Mouse (Mus musculus) embryonic fibroblast, embryonic 13.5 days (primary cell): ENCODE measurements around the gene Spata25. TPM values are rescaled to one million over a fixed set of nuclear protein-coding genes. Genes with fewer than 3 reads are reported as not detected.
A peak's percentile ranks its signal among the peaks of the same experiment; 100 is the strongest.
"Not testable (repeated sequence)": the region's sequence is repeated elsewhere in the genome, so short reads cannot be mapped to it uniquely, and the experiment has no call there.

Source experiments
- H3K27ac ChIP-seq: 2 replicates; pipeline ENCODE4 v1.5.1; 2012; ENCODE audit warnings: low read length, control low read depth, inconsistent platforms; ENCODE audit not compliant: insufficient read depth
- H3K4me1 ChIP-seq: 2 replicates; pipeline ENCODE4 v1.6.1; 2011; ENCODE audit warnings: low read length; ENCODE audit not compliant: control insufficient read depth, insufficient read depth
- H3K4me3 ChIP-seq: 2 replicates; pipeline ENCODE4 v1.5.1; 2011; ENCODE audit warnings: mild to moderate bottlenecking, control low read depth, low read length; ENCODE audit not compliant: insufficient read depth
- CTCF ChIP-seq: IDR thresholded peaks from 2 replicates; pipeline ENCODE4 v1.5.1; 2011; ENCODE audit warnings: mild to moderate bottlenecking, control low read depth, low read length, moderate library complexity, borderline replicate concordance; ENCODE audit not compliant: insufficient read depth
- POLR2A ChIP-seq: IDR thresholded peaks from 2 replicates; pipeline ENCODE4 v1.6.1; 2011; ENCODE audit warnings: low read depth, mild to moderate bottlenecking, control low read depth, low read length, moderate library complexity
- polyA plus RNA-seq: library from polyadenylated mRNA; stranded (reverse); fragments of >200 nt; gene quantifications from 2 replicates; pipeline ENCODE4 v1.2.4, GENCODE M21; 2011; ENCODE audit warnings: low read depth; ENCODE audit not compliant: missing spikeins, insufficient read length

The Spata25 gene
- polyA plus RNA-seq, 1 experiment = not detected

GRCm38 (mm10) chr2:164862179-164862861 is 34.0 kb upstream of the Spata25 start:
- TF ChIP-seq CTCF = no peak
- TF ChIP-seq POLR2A = no peak
- peaks cover 12% of the 10 kb centered on the region for H3K4me1 ChIP-seq
- peak overlapping the region; percentile 29; the same call in 1 of the 2 replicates for H3K27ac ChIP-seq
- no peak overlapping the region for H3K4me3 ChIP-seq

DNA sequence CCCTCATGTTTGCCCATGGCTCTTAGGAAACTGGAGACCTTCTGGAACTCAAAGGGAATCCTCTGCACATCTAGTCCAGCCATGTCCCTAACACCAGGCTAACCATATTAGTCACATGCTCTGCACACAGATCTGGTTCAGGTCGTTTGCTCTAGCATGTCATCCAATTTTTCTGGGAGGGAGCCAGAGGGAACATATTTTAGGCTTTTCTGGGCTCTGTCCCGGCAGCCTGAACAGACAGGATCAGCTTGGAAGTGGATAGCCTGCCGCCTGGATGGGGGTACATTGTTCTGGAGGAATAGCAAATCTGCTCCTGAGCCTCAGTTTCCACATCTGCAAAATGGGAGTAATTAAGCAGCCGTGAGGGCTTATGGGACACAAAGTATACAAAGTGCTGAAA is 32.8 kb upstream of the Spata25 start:
- TF ChIP-seq POLR2A (no peak), CTCF (no peak)
- Histone ChIP-seq H3K4me3 (no peak overlapping the region), H3K4me1 (peaks cover 12% of the 10 kb centered on the region), H3K27ac (no peak overlapping the region)

DNA sequence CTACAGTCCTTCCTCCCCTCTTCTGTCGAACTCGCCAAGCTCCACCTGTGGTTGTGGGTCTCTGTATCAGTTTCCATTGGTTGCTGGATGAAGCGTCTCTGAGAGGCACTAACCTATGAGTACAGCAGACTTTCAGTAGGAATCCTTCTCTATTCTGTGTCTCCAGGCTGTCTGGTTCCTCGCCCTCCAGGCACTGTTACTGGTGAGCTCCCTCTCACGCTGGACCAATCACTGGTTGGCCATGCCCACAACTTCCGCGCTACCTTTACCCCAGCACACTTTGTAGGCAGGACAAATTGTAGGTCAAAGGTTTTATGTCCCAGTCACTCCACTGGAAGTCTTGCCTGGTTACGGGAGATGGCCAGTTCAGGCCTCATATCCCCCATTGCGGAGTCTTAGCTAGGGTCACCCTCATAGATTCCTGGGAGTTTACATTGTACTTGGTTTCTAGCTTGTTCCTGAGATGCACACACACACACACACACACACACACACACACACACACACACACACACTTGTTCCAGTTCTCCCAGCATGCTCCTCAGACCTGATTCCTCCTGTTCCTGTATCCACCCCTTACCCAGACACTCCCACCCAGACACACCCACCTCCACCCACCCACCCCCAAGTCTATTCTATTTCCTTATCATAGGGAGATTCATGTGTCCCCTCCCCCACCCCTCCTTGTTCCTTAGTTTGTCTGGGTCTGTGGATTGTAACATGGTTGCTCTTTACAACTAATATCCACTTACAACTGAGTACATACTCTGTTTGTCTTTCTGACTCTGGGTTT is 31.5 kb upstream of the Spata25 start:
- peaks cover 12% of the 10 kb centered on the region for H3K4me1 ChIP-seq
- no peak overlapping the region for H3K27ac ChIP-seq
- no peak overlapping the region for H3K4me3 ChIP-seq
- TF ChIP-seq CTCF (no peak), POLR2A (no peak)

DNA sequence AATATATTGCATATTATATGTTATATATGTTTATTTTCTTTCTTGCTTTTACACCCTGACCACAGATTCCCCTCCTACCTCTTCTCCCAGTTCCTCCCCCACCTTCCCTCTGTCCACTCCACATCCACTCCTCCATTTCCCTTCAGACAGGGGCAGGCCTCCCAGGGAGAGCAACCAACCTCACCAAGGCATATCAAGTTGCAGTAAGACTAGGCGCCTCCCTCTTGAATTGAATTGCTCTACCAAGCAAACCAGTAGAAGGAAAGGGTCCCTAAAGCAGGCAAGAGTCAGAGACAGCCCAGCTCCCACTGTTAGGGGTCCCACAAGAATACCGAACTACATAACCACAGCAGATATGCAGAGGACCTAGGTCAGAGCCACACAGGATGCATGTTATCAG is 30.8 kb upstream of the Spata25 start:
- Histone ChIP-seq H3K27ac (no peak overlapping the region), H3K4me1 (peaks cover 8% of the 10 kb centered on the region), H3K4me3 (no peak overlapping the region)
- TF ChIP-seq POLR2A (no peak), CTCF (no peak)

DNA sequence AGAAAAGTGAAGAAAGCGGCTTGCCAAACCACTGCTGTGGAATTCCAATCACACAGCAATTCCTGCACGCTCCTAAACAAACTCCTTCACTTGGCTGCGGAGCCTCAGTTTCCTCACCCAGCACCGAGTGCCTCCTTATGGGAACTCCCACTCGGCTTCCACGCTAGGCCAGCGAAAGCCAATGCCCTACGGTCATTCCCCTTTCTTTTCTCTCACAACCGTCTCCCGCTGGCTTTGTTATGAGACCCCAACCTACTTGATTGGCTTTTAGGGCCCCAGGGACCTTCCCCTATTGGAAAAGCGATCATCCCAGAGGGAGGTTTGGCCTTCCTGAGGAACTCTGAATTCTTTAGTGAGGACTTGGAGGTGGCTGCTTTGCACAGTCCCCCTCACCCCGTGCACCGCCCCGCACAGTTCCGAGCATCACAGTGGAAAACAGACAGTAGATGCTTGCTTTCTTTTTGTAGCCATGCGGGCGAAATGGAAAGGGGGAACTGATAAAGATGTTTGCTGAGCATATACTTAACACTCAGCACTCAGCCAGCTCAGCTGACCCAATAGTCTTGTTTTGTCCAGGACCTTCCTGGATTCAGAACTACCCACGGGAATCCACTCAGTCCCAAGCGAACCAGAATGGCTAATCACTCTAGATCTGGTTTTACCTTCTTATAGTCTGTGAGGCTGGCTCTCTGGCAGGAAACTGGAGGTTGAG is 29.7 kb upstream of the Spata25 start:
- Histone ChIP-seq H3K4me1 (peaks cover 8% of the 10 kb centered on the region), H3K4me3 (peak overlapping the region; percentile 66), H3K27ac (0 out of 2 replicates have a peak overlapping the region, but pooled peaks have one; percentile 7)
- TF ChIP-seq POLR2A = no peak
- no peak for TF ChIP-seq CTCF

DNA sequence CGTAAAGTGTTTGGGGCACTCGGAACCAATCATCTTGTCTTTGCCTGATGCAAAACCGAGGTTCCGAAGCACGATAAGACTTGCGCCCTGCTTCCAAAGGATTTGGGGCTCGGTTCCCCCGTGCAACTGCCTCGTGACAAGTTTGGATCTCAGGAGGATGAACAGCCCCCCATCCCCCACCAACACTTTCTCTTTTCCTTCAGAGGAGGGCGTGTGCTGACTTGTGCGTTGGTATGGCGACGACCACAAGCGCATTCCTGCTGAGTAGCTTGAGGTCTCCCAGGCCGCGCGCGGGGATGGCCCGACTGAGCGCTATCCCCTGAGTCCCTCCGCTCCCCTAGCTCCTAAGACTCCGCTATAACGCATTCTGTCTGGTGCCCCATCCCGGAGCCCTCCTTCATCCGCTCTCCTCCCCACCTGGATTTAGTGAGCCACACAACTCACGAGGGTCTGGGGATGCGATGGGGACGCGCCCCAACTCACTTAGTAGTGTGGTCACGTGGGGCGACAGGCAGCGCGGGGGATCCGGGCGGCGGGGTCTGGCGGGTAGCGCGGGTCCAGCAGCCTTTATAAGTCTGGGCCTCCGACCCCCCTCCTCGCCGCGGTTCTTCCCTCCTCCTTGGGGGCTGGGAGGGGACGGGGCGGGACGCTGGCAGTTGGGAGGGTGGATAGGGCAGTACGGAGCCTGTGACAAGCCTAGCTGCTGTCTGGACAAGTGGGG is 28.9 kb upstream of the Spata25 start, which contains the start of gene Pltp:
Pltp (minus strand) TSS at position 611 of the 721 bp plus-strand sequence.
- peaks cover 5% of the 10 kb centered on the region; the same call in 1 of the 2 replicates for H3K4me1 ChIP-seq
- peak; percentile 65 for TF ChIP-seq POLR2A
- no peak for TF ChIP-seq CTCF
- 0 out of 2 replicates have a peak within 1 kb of the TSS, but pooled peaks have one; percentile 7 for H3K27ac ChIP-seq
- H3K4me3 ChIP-seq = peak within 1 kb of the TSS; percentile 66

- H3K27ac ChIP-seq = no peak overlapping the region
- TF ChIP-seq CTCF = no peak
- TF ChIP-seq POLR2A = no peak
- H3K4me1 ChIP-seq = peaks cover under 1% of the 10 kb centered on the region; the same call in 1 of the 2 replicates
- H3K4me3 ChIP-seq = peak overlapping the region; percentile 66
These were observed 28.2 kb upstream of the Spata25 start for GRCm38 (mm10) chr2:164856309-164857100.

GRCm38 (mm10) chr2:164855572-164855971 is 27.2 kb upstream of the Spata25 start:
- H3K4me3 ChIP-seq, H3K27ac ChIP-seq, H3K4me1 ChIP-seq: not testable (repeated sequence)
